Mouse (Mus musculus) stomach, embryonic 14.5 days (tissue): Measurements from ENCODE around the gene Zfp995. TPM values are rescaled to one million over a fixed set of nuclear protein-coding genes. Genes with fewer than 3 reads are reported as not detected.
"Not testable (repeated sequence)": the region's sequence is repeated elsewhere in the genome, so short reads cannot be mapped to it uniquely, and the experiment has no call there.

Source experiments
- ATAC-seq: fragments of 200-750 bp; cut with Nextera tagmentation; 2 replicates; pipeline ENCODE4 v1.8.0; 2017; ENCODE audit warnings: low read depth, moderate TSS enrichment; ENCODE audit not compliant: insufficient number of reproducible peaks, insufficient read depth, low FRiP score
- H3K27ac ChIP-seq: fragments of 300-500 bp; sonication (generic); 2 replicates; pipeline ENCODE4 v1.5.1; 2014; ENCODE audit warnings: mild to moderate bottlenecking, low read length, moderate library complexity, mixed read lengths
- H3K27me3 ChIP-seq: fragments of 300-500 bp; sonication (generic); 2 replicates; pipeline ENCODE4 v1.6.1; 2014; ENCODE audit warnings: low read length, control low read depth, mixed read lengths; ENCODE audit not compliant: control insufficient read depth, insufficient read depth
- H3K36me3 ChIP-seq: fragments of 300-500 bp; sonication (generic); 2 replicates; pipeline ENCODE4 v1.6.1; 2014; ENCODE audit warnings: mild to moderate bottlenecking, control low read depth, low read length, moderate library complexity, mixed read lengths; ENCODE audit not compliant: control insufficient read depth, insufficient read depth
- H3K4me1 ChIP-seq: fragments of 300-500 bp; sonication (generic); 2 replicates; pipeline ENCODE4 v1.6.1; 2014; ENCODE audit warnings: low read length, control low read depth, mixed read lengths; ENCODE audit not compliant: control insufficient read depth, insufficient read depth
- H3K4me2 ChIP-seq: fragments of 300-500 bp; sonication (generic); replicated peaks from 2 replicates; pipeline ENCODE4 v1.6.1; 2014; ENCODE audit warnings: low read depth, low read length, control low read depth
- H3K4me3 ChIP-seq: fragments of 300-500 bp; sonication (generic); 2 replicates; pipeline ENCODE4 v1.5.1; 2014; ENCODE audit warnings: low read depth, low read length, control low read depth
- H3K9ac ChIP-seq: fragments of 300-500 bp; sonication (generic); replicated peaks from 2 replicates; pipeline ENCODE4 v1.6.1; 2014; ENCODE audit warnings: low read depth, mild to moderate bottlenecking, control low read depth, low read length, moderate library complexity, mixed read lengths
- H3K9me3 ChIP-seq: fragments of 300-500 bp; sonication (generic); 2 replicates; pipeline ENCODE4 v1.6.1; 2016; ENCODE audit warnings: low read depth, low read length, control low read depth; ENCODE audit not compliant: control insufficient read depth
- WGBS: fragments of 180-500 bp; shearing (Covaris S2); extraction: QIAGEN DNeasy Blood & Tissue Kit; methylation state at CpG from one replicate; pipeline ENCODE4 v1.1.7; 2014; 5-methylcytosine and 5-hydroxymethylcytosine counted together
- polyA plus RNA-seq: library from polyadenylated mRNA; unstranded; fragments of >200 nt; fragmentation: Nextera tagmentation; extraction: Ambion mirVana; gene quantifications from 2 replicates; pipeline ENCODE4 v1.2.1, GENCODE M21; 2014

Gene Zfp995
- polyA plus RNA-seq = 9.7 and 10.5 TPM in 2 replicates

DNA sequence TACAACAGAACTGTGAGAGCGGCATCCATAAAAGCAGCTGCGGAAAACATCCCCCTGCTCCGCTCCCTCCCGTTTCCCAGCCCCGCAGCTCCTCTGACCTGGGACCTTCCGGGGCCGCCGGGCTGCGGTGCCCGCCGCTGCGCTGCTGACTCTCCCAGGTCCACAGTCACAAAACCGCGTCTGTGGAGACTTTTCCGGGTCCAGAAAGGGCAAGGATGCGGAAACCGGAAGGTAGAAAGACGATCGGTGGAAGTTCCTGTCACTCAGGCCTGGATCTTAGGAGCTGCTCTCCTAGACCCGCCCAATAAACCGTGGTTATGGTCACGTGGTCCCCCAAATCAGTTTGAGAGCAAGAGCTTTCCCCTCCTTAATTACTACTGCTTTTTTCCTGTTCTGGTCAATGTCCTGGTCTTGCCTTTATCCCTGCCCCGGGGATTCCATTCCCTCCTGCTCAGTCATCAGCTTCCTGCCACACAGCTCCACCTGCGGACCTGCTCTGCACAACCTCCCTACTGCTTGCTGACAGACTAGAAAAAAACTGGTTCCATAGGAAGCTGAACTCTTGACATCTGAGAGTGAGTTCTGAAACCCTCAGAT, at the start of gene Zfp995:
Zfp995 (minus strand) TSS at position 471 of the 597 bp plus-strand sequence.
- H3K27ac ChIP-seq, H3K9me3 ChIP-seq, H3K36me3 ChIP-seq, H3K27me3 ChIP-seq, H3K4me1 ChIP-seq: not testable (repeated sequence)
- Histone ChIP-seq H3K9ac (peak within 1 kb of the TSS; percentile 36; the same call in 1 of the 2 replicates), H3K4me2 (peak within 1 kb of the TSS; percentile 67), H3K4me3 (peak within 1 kb of the TSS; percentile 62)
- WGBS = 0% methylated on average over 24 of the region's 24 CpGs
- peak; percentile 97 for ATAC-seq

DNA sequence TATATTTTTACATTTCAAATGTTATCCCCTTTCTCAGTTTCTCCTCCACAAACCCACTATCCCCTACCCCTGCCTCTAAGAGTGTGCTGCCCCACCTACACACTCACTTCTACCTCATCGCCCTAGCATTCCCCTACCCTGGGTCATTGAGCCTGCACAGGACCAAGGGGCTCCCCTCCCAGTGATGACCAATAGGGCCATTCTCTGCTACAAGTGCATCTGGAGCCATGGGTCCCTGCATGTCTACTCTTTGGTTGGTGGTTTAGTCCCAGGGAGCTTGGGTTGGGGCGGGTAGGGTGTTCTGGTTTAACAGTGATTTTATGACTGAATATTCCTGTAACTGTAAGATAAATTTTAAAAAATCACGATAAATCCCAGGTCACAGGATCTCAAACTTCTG, 687 bp downstream of the Zfp995 start:
- Histone ChIP-seq H3K27ac (no peak overlapping the region), H3K9ac (peak overlapping the region; percentile 36; the same call in 1 of the 2 replicates), H3K4me2 (peak overlapping the region; percentile 67), H3K4me3 (peak overlapping the region; percentile 62), H3K27me3 (no peaks in the 10 kb centered on the region), H3K9me3 (no peaks in the 10 kb centered on the region), H3K4me1 (no peaks in the 10 kb centered on the region), H3K36me3 (no peaks in the 10 kb centered on the region; the same call in 1 of the 2 replicates)
- ATAC-seq = peak; percentile 69
- 8% methylated on average over 3 of the region's 3 CpGs for WGBS

DNA sequence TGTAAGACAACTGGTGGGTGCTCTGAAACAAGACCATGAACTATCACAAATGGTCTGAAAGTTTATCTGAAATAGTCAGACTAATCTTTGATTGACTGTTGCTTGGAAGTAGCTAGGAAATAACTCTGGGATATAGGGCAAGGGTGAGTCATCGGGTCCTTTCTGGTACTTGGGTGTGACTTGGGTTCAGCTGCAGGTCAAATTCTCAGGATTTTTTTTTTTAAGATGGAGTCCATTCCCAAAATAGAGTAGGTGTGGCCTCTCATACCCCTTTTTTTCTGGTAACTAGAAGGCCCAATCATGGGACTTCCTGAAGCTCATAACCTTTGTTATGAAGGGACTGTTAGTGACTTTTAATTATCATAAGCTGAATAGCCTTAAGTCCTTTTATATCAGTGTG, 38.5 kb downstream of the Zfp995 start:
- no peak overlapping the region for H3K9ac ChIP-seq
- H3K9me3 ChIP-seq = no peaks in the 10 kb centered on the region; the same call in 1 of the 2 replicates
- no peaks in the 10 kb centered on the region for H3K27me3 ChIP-seq
- 74% methylated on average over 1 of the region's 1 CpGs for WGBS
- no peak overlapping the region for H3K27ac ChIP-seq
- no peak overlapping the region for H3K4me3 ChIP-seq
- H3K4me2 ChIP-seq = no peak overlapping the region
- no peaks in the 10 kb centered on the region for H3K36me3 ChIP-seq
- ATAC-seq = no peak
- H3K4me1 ChIP-seq = no peaks in the 10 kb centered on the region

DNA sequence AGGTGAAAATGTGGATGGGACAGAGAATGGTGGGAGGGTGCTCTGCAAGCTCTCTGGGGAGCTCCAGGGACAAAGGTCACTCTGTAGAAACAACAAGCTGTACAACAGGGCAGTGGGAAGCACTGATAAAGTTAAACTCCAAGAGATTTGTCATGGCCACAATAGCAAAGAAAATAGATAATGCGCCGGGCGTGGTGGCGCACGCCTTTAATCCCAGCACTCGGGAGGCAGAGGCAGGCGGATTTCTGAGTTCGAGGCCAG, 63.5 kb downstream of the Zfp995 start:
- not testable (repeated sequence) for H3K4me1 ChIP-seq, ATAC-seq, H3K27me3 ChIP-seq, H3K9ac ChIP-seq, H3K27ac ChIP-seq, H3K4me3 ChIP-seq, H3K9me3 ChIP-seq, H3K36me3 ChIP-seq
- 92% methylated on average over 8 of the region's 8 CpGs for WGBS
- H3K4me2 ChIP-seq = peak overlapping the region; percentile 38

DNA sequence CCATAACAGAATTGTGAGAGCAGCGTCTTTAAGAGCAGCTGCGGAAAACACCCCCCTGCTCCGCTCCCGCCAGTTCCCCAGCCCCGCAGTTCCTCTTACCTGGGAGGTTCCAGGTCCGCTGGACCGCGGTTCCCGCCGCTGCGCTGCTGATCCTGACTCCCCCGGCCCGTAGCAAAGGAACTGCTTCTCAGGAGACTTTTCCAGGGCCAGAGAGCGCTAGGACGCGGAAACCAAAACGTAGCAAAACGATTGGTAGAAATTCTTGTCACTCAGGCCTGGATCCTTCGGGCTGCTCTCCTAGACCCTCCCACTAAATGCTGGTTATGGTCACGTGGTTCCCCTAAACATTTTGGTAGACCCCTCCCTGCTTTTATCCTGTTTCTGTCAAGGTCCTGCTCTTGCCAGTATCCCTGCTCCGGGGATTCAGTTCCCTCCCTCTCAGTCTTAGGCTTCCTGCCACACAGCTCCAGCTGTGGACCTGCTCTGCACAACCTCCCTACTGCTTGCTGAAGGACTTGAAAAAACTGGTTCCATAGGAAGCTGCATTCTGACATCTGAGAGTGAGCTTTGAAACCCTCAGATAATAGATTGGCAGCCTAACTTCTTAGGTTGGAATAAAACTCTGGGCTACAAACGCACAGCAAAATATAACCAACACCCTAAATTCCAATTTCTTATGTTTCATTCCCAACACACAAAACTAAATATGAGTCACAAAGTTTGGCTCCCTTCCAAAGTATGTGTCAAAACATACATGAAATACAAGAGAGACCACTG, 64.0 kb downstream of the Zfp995 start, which contains the start of gene Zfp820:
Zfp820 (minus strand) TSS at position 228 of the 777 bp plus-strand sequence.
- Histone ChIP-seq H3K36me3 (no peaks in the 10 kb centered on the region), H3K9me3 (no peaks in the 10 kb centered on the region), H3K4me1 (no peaks in the 10 kb centered on the region), H3K4me2 (peak within 1 kb of the TSS; percentile 38), H3K4me3 (peak within 1 kb of the TSS; percentile 59), H3K27ac (peak within 1 kb of the TSS; percentile 71; the same call in 1 of the 2 replicates), H3K9ac (peak within 1 kb of the TSS; percentile 52), H3K27me3 (no peaks in the 10 kb centered on the region)
- 3% methylated on average over 22 of the region's 22 CpGs for WGBS
- peak; percentile 99 for ATAC-seq

DNA sequence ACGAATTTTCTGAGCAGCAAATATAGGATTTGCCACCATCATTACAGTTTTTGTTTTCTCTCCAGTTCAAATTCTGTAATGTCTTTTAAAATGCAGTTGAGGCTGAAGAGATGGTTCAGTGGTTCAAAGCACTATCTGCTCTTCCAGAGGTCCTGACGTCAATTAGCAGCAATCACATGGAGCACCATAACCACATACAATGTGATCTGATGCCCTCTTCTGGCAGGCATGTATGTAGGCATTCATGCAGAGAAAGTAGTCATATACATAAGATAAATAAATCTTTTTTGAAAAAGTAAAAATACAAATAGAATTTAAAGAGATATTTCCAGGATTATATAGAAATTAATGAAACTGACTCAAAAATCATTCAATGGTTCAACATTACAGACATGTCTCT, 71.2 kb downstream of the Zfp995 start:
- Histone ChIP-seq H3K4me3 (no peak overlapping the region), H3K4me1 (no peaks in the 10 kb centered on the region), H3K4me2 (no peak overlapping the region), H3K9ac (no peak overlapping the region), H3K27me3 (no peaks in the 10 kb centered on the region), H3K27ac (no peak overlapping the region), H3K9me3 (no peaks in the 10 kb centered on the region), H3K36me3 (no peaks in the 10 kb centered on the region; the same call in 1 of the 2 replicates)
- no peak for ATAC-seq
- WGBS = 57% methylated on average over 2 of the region's 2 CpGs

Other genes starting within 250 kb of the Zfp995 start
- 5.4 and 7.0 TPM in 2 replicates for gene Gm10226, start 218.1 kb downstream of the Zfp995 start, polyA plus RNA-seq
- gene Zfp760, start 202.2 kb downstream of the Zfp995 start, polyA plus RNA-seq = 13.1 and 16.5 TPM in 2 replicates
- 7.0 and 8.3 TPM in 2 replicates for gene Zfp229, start 179.1 kb downstream of the Zfp995 start, polyA plus RNA-seq
- gene Zfp820, start 64.2 kb downstream of the Zfp995 start, polyA plus RNA-seq = 9.2 and 10.1 TPM in 2 replicates
- gene Zfp942, start 52.5 kb upstream of the Zfp995 start, polyA plus RNA-seq = 27.4 and 27.7 TPM in 2 replicates
- 19.2 and 21.3 TPM in 2 replicates for gene Zfp943, start 52.6 kb upstream of the Zfp995 start, polyA plus RNA-seq